Mouse (Mus musculus): ENCODE results near the gene Brd3os.

Gene Brd3os

DNA sequence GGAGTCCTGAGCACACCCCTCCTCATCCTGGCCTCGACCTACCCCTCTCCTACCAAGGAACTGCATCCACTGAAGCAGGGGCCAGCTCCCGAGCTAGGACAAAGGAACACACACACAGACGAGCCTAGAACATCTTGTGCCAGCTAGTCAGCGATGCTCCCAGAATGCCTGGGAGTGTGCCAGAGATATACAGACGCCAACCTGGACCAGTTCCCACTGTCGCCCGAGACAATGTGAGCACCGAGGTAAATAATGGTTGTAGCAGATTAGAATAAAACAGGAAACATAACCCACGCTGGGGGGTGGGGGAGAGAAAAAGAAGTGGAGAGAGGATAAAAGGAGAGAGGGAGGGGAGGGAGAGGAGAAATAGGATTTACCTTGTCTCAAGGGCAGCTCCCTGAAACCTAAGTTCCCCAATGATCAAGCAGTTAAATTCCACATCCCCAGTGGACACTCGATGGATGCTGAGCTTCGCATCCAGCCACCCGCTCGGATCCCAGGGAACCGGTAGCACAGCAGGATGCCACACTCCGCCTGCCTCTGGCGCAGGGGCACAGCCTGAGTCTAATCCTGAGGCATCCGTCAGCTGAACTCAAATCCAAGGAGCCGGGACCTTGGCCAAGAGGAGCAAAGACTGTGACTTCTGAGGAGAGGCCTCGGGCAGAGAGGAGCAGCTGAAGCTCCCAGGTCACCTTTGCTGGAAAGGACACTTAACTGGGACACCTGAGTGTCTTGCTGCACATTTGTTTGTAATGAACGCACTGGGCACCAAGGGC lies 20.6 kb upstream of the Brd3os start:
- in situ Hi-C loops (cut with MboI, MseI): no loop called here

DNA sequence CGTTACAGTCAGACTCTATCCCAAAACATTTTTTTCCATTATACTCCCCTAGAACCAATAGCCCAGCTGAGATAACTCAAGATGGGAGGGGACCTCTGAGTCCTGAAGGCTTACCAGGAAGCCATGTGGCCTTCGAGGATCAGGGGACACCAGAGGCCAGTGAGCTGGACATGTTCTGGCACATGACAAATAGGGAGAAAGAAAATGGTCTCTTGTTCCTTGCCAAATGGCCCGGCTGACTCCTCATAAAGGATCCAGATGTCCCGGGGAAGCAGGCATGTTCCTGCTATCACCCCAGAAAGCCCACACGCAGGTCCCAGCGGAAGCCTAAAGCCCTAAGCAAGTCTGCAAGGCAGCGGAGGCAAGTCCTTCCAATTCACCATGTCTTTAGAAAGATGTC lies 18.5 kb upstream of the Brd3os start:
- in situ Hi-C loops (cut with MboI, MseI): no loop called here

GRCm38 (mm10) chr2:27425161-27425611 lies 16.9 kb upstream of the Brd3os start:
- in situ Hi-C loops (cut with MboI, MseI): loop anchor here (5.0 kb wide), 1 partner anchor 138 kb away; no protein-coding TSS in a partner anchor

DNA sequence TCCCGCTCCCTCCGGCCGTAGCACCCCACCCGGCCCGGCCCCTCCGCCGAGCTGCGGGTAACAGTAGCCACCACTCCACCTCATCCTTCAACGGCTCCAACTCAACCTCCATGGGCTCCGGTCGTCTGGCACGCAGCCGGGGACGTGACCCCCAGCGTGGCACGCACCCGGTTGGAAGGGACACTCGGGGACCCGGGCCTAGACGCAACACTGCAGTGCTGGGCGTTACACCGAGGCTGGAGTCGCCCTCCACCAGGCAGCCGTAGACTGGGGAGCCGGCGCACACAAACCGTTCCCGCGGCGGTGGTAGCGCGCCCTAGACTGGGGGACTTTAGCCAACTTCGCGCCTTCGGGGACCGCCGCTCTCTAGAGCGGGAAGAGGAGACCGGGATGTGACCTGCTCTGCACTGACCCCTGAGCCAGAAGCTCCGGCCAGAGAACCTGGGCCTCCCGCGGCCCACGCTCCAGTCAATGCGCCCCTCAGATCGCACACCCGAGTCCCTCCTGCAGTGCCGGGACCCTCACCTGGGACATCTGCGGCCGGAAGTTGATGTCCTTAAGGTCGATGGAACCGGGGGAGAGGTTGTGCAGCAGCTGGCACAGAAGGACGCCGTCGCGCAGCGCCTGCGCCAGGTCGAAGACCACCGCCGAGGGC lies 16.2 kb upstream of the Brd3os start:
- in situ Hi-C loops (cut with MboI, MseI): loop anchor here (5.0 kb wide), 1 partner anchor 139 kb away; no protein-coding TSS in a partner anchor

- in situ Hi-C loops (cut with MboI, MseI): loop anchor here (5.0 kb wide), 1 partner anchor 139 kb away; no protein-coding TSS in a partner anchor
Observed at GRCm38 (mm10) chr2:27426406-27426854, 15.7 kb upstream of the Brd3os start.

GRCm38 (mm10) chr2:27426855-27427457 lies 15.2 kb upstream of the Brd3os start, which contains the start of gene Vav2:
Vav2 (minus strand) TSS chr2:27427033.
- in situ Hi-C loops (cut with MboI, MseI): loop anchor here (5.0 kb wide), 1 partner anchor 140 kb away; no protein-coding TSS in a partner anchor

DNA sequence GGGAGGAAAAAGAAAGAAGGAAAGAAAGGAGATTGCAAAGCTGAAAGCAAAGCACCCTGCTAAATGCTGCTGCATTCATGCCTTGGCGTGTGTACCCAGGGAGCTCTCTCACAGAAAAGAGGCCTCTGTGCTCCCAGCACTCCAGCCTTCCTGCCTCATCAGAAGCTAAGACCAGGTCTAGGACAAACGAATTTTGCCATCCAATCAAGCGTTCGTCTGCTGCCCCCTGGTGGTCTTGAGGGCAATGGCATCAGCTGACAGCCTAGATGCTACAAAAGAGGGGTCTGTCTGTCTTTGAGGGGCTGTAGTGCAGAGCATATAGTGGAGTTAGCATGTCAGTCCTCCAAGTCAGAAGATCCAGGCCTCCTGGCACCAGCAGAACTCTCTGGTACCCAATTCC lies 14.1 kb upstream of the Brd3os start:
- in situ Hi-C loops (cut with MboI, MseI): loop anchor here (5.0 kb wide), 1 partner anchor 141 kb away; no protein-coding TSS in a partner anchor

DNA sequence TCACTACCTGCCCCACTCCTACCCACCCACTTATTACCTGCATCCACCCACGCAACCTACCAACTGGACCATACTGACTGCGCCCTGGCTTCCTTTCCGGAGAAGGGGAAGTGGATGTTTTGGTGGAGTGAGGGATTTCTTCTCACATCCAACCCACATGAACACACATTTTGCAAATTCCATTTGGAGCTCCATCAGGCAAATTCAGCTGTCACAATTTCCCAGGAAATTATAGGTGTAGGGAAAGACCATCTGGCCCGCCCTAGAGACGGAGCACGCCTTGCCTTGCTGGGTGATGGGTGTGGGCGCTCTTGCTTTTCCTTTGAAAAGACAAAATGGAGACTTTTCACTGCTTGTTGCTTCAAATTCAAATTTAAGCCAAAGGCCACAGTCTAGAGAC lies 11.5 kb upstream of the Brd3os start:
- in situ Hi-C loops (cut with MboI, MseI): no loop called here

DNA sequence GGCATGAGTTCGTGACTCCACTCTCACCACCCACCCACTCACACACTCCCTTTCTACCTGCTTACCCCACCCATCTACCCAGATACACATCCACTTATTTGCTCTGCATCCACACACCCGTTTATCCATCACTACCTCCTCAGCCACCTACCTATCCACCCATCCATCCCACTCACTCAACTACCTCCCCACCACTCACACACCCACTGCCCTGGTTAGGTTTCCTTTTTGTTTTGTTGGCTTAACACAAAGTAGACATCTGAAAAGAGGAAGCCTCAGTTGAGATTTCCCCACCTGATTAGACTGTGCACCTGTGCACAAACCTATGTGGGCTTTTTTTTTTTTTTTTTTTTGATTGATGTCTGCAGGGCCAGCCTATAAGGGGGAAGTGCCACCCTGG lies 9.5 kb upstream of the Brd3os start:
- in situ Hi-C loops (cut with MboI, MseI): no loop called here

- in situ Hi-C loops (cut with MboI, MseI): no loop called here
Observed at GRCm38 (mm10) chr2:27437876-27438275, 4.2 kb upstream of the Brd3os start.

DNA sequence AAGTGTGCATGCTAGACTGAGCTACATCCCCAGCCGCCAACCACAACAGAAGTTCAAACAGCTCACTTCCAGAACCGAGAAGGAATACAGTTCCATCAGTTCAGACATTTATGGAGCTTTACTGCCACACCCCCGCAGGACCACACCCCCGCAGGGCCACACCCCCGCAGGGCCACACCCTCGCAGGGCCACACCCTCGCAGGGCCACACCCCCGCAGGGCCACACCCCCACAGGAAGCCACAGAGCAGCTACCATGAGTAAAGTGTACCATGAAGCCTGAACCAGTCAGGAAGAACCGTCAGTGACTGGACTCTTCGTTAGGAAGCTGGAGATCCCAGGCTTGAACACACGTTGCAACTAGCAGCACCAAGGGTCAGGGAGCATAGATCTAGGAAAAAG lies 3.8 kb upstream of the Brd3os start:
- in situ Hi-C loops (cut with MboI, MseI): no loop called here

- in situ Hi-C loops (cut with MboI, MseI): no loop called here
Observed at GRCm38 (mm10) chr2:27442708-27443449, 755 bp downstream of the Brd3os start.

GRCm38 (mm10) chr2:27443450-27443708 lies 1.3 kb downstream of the Brd3os start:
- in situ Hi-C loops (cut with MboI, MseI): no loop called here

DNA sequence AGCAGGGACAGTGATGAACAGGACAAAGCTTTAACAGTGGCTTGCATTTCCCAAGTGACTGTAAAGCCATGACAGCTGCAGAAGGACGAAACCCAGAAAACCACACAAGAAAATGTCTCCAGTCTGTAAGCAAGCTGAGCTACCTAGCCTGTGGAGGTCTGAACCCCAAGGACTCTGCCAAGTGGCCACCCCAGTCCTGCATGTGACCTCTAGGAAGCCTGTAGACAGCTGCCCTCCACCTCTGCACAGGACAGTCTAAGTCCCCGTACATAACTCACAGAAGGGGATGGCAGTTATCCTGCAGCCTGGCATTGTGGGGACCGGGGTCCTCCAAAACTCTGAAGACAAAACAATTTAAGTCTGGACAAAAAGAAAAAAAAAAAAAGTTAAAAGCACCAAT lies 3.8 kb downstream of the Brd3os start:
- in situ Hi-C loops (cut with MboI, MseI): no loop called here

DNA sequence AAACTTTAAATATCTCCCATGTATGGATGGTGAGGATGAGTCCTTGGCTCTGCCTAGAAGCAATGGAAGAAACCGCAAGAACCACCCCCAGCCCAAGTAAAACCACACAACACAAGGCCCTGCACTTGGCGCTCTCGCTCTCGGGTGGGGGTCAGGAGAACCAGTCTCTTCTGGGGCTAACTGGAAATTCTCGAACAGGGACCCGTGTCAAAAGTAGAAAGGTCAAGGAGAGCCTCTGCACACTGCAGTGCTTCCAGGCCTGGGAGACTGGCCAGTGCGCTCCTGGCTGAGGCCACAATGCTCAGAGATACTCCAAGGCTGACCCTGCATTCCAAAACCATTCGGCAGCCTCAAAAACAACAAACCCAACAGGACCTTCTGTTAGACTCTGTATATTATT lies 4.7 kb downstream of the Brd3os start:
- in situ Hi-C loops (cut with MboI, MseI): no loop called here

GRCm38 (mm10) chr2:27447782-27448181 lies 5.7 kb downstream of the Brd3os start:
- in situ Hi-C loops (cut with MboI, MseI): no loop called here

DNA sequence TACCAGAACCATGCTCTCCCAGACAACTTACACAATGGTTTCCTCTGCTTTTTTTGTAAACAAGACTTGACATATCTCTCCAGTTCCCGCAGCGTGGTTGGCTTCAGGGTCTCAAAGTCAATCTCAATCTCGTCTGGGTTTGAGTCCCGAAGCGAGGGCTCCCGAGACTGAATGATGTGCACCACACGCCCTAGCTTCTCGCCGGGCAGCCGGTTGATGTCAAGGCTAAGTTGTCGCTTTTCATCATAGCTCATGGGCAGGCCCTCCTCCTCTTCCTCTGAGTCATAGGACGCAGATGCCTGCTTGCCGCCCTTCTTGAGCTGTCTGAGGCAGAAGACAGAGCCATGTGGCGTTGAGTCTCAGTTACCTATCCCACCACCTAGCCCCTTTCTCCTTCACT lies 8.1 kb downstream of the Brd3os start:
- in situ Hi-C loops (cut with MboI, MseI): no loop called here

GRCm38 (mm10) chr2:27459735-27460134 lies 17.6 kb downstream of the Brd3os start:
- in situ Hi-C loops (cut with MboI, MseI): no loop called here

GRCm38 (mm10) chr2:27460163-27460562 lies 18.0 kb downstream of the Brd3os start:
- in situ Hi-C loops (cut with MboI, MseI): no loop called here

GRCm38 (mm10) chr2:27460651-27461050 lies 18.5 kb downstream of the Brd3os start:
- in situ Hi-C loops (cut with MboI, MseI): no loop called here

- in situ Hi-C loops (cut with MboI, MseI): no loop called here
Observed at GRCm38 (mm10) chr2:27461881-27462660, 19.9 kb downstream of the Brd3os start.
